Mouse (Mus musculus) cerebellum, postnatal 10 days (tissue): Measurements from ENCODE around the gene Nrap.

Experiments used
- DNase-seq, 2 experiments: peaks; one replicate each; pipeline ENCODE4 v3.0.0; 2021; ENCODE audit warnings: mixed read lengths in 2 of 2

Nrap gene

GRCm38 (mm10) chr19:56396669-56397621 lies 7.1 kb upstream of the Nrap start, which contains the start of gene Casp7:
Casp7 (plus strand) TSS chr19:56397129.
- peak; percentile 66 to 69 for DNase-seq

- no peak for DNase-seq
Measured at GRCm38 (mm10) chr19:56396227-56396626, 6.4 kb upstream of the Nrap start.

- no peak for DNase-seq
Measured at GRCm38 (mm10) chr19:56395183-56395935, 5.5 kb upstream of the Nrap start.

- DNase-seq = no peak
Measured at GRCm38 (mm10) chr19:56393311-56393866, 3.6 kb upstream of the Nrap start.

GRCm38 (mm10) chr19:56391307-56392046 lies 1.6 kb upstream of the Nrap start:
- no peak for DNase-seq

- no peak for DNase-seq
Measured at GRCm38 (mm10) chr19:56389176-56389575, 661 bp downstream of the Nrap start.

GRCm38 (mm10) chr19:56387726-56388302 lies 2.0 kb downstream of the Nrap start:
- DNase-seq = no peak

GRCm38 (mm10) chr19:56386095-56386494 lies 3.7 kb downstream of the Nrap start:
- no peak for DNase-seq

- DNase-seq = no peak
Measured at GRCm38 (mm10) chr19:56385546-56385945, 4.3 kb downstream of the Nrap start.

- no peak for DNase-seq
Measured at GRCm38 (mm10) chr19:56381407-56381806, 8.4 kb downstream of the Nrap start.

GRCm38 (mm10) chr19:56380341-56380740 lies 9.5 kb downstream of the Nrap start:
- DNase-seq = no peak

- DNase-seq = peak; percentile 53
Measured at GRCm38 (mm10) chr19:56378554-56379172, 11.2 kb downstream of the Nrap start.

GRCm38 (mm10) chr19:56378007-56378406 lies 11.8 kb downstream of the Nrap start:
- DNase-seq = no peak

- DNase-seq = no peak
Measured at GRCm38 (mm10) chr19:56374011-56374410, 15.8 kb downstream of the Nrap start.

GRCm38 (mm10) chr19:56373246-56373645 lies 16.6 kb downstream of the Nrap start:
- no peak for DNase-seq

GRCm38 (mm10) chr19:56372226-56372625 lies 17.6 kb downstream of the Nrap start:
- DNase-seq = no peak

GRCm38 (mm10) chr19:56370389-56371150 lies 19.3 kb downstream of the Nrap start:
- DNase-seq = no peak

- DNase-seq = no peak
Measured at GRCm38 (mm10) chr19:56368912-56369311, 20.9 kb downstream of the Nrap start.

- no peak for DNase-seq
Measured at GRCm38 (mm10) chr19:56367778-56368177, 22.1 kb downstream of the Nrap start.

GRCm38 (mm10) chr19:56366625-56367024 lies 23.2 kb downstream of the Nrap start:
- DNase-seq = no peak

GRCm38 (mm10) chr19:56366168-56366567 lies 23.7 kb downstream of the Nrap start:
- DNase-seq = no peak
